Mouse (Mus musculus) lung, adult 2 months (tissue): ENCODE measurements at regions not wholly inside any gene's neighbourhood (a gene's known extent, or its start where the extent isn't known, plus 50 kb on each side); places are given as distances from the start of the nearest gene placed in this dataset.

Experiments
- CTCF ChIP-seq: fragments of 200-500 bp; IDR thresholded peaks from 2 replicates; pipeline ENCODE4 v1.5.1; 2011; ENCODE audit warnings: mild to moderate bottlenecking, low read length, control low read depth; ENCODE audit not compliant: insufficient read depth
- POLR2A ChIP-seq: fragments of 200-500 bp; IDR thresholded peaks from 2 replicates; pipeline ENCODE4 v1.6.1; 2011; ENCODE audit warnings: low read depth, mild to moderate bottlenecking, control low read depth, low read length, borderline replicate concordance; ENCODE audit errors: extremely low read depth

GRCm38 (mm10) chr16:76545942-76546341 is 172.3 kb upstream of the Nrip1 start:
- TF ChIP-seq CTCF (no peak), POLR2A (no peak)
